Comparison of ENCODE assay signal across 8 mouse cellular contexts in the genomic region with DNA sequence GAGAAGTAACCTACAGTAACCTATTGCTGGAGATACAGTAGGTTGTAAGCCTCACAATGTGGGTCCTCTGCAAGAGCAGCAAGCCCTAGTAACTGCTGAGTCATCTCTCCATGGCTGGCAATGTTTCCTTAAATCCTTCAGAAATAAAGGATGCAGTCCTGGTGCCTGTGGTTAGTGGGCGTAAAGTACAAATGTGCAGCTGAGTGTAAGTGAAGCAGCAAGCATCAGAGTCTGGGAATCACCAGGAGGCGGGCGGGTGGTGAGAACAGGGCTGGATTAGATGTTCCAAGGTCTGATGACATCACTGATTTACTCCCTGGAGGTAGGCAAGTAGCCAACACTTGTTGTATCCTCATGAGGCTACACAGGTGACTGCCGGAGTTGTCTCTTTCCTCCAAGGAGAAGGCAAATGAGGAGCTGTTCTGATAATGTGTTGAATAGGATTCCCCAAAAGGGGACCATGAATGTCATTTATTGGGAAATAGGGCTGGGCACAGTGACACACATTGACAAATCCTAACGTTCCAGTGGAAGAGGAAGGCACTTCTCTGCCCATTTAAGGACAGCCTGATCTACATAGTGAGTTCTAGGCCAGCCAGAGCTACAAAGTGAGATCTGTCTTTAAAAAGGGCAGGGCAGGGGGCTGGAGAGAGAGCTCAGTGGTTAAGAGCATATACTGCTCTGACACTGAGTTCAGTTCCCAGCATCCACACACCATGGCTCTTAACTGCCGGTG. TPM values are rescaled to one million over a fixed set of nuclear protein-coding genes. Genes with fewer than 3 reads are reported as not detected.
DNase-seq lines count a peak whose midpoint lies in the region; ATAC-seq and TF ChIP-seq lines count a peak whose summit lies in the region.

No protein-coding gene starts in this region.

- TF ChIP-seq EP300 in lung, postnatal 0 days (IDR thresholded peaks at IDR 0.05) = no peak

- WGBS in lung, postnatal 0 days = 73% methylated on average over 6 of the region's 6 CpGs

- H3K36me3 ChIP-seq in lung, postnatal 0 days (ENCODE audit: insufficient read depth, low read length) = no peaks in the 10 kb centered on the region

- DNase-seq in lung, postnatal 0 days (ENCODE audit: low spot score) = peak; percentile 24
- DNase-seq in lung, postnatal 14 days = no peak
- DNase-seq in adrenal gland, postnatal 25 days = peak; percentile 30
- peak; percentile 40 for DNase-seq in lung, postnatal 36 days
- DNase-seq in thymus, postnatal 4 days = no peak
- DNase-seq in liver = no peak

- no peaks in the 10 kb centered on the region for H3K27me3 ChIP-seq in lung, postnatal 0 days (replicated peaks; ENCODE audit: insufficient read depth, low read length)

- no peak overlapping the region for H3K4me3 ChIP-seq in lung, postnatal 0 days (ENCODE audit: low read depth, low read length)

- H3K4me1 ChIP-seq in lung, postnatal 0 days (ENCODE audit: insufficient read depth, low read depth, low read length) = no peaks in the 10 kb centered on the region

- H3K9me3 ChIP-seq in lung, postnatal 0 days (ENCODE audit: low read length) = no peaks in the 10 kb centered on the region

- no peak for TF ChIP-seq CTCF in lung, postnatal 0 days (IDR thresholded peaks at IDR 0.05)

- H3K4me2 ChIP-seq in lung, postnatal 0 days (replicated peaks; ENCODE audit: low read depth, low read length) = no peak overlapping the region

- no peak overlapping the region for H3K9ac ChIP-seq in lung, postnatal 0 days (replicated peaks; ENCODE audit: low read depth)

- no peak overlapping the region for H3K27ac ChIP-seq in lung, postnatal 0 days (ENCODE audit: low read length)

- ATAC-seq in lung, postnatal 0 days = peak; percentile 46; the same call in 1 of the 2 replicates
- ATAC-seq in granulocyte monocyte progenitor cell, adult 5-6 weeks (replicated peaks; ENCODE audit: poor library complexity, severe bottlenecking) = peak; percentile 63
- ATAC-seq in erythroid progenitor cell, adult 5-6 weeks (replicated peaks; ENCODE audit: low FRiP score, poor library complexity, severe bottlenecking) = no peak

RNA-seq across cellular contexts. Expression of a gene that starts 27.7 kb away (rescaled TPM):
- polyA plus RNA-seq in lung, postnatal 0 days (2015; fragmentation: Nextera tagmentation; extraction: Ambion mirVana) = 10.6 and 10.7 TPM in 2 replicates
- 28.8 and 31.4 TPM in 2 replicates for total RNA-seq in adrenal gland, postnatal 25 days (2021)
- 9.5 and 11.4 TPM in 2 replicates for total RNA-seq in granulocyte monocyte progenitor cell, adult 5-6 weeks (2014; fragmentation: Nextera tagmentation)
- total RNA-seq in granulocyte monocyte progenitor cell, adult 5-6 weeks (2017) = 8.7 and 17.9 TPM in 2 replicates
- total RNA-seq in erythroid progenitor cell, adult 5-6 weeks (2015; ENCODE audit: low replicate concordance) = 1.8 and 3.8 TPM in 2 replicates
- 1.0 and 2.2 TPM in 2 replicates for total RNA-seq in erythroid progenitor cell, adult 5-6 weeks (2017; ENCODE audit: low replicate concordance)

RNA-seq across cellular contexts. Expression of a gene that starts 60.0 kb away (rescaled TPM):
- polyA plus RNA-seq in lung, postnatal 0 days (2015; fragmentation: Nextera tagmentation; extraction: Ambion mirVana) = 20.3 and 23.7 TPM in 2 replicates
- 148 and 181 TPM in 2 replicates for total RNA-seq in adrenal gland, postnatal 25 days (2021)
- 8.0 and 9.8 TPM in 2 replicates for total RNA-seq in granulocyte monocyte progenitor cell, adult 5-6 weeks (2014; fragmentation: Nextera tagmentation)
- total RNA-seq in granulocyte monocyte progenitor cell, adult 5-6 weeks (2017) = 5.6 and 7.0 TPM in 2 replicates
- total RNA-seq in erythroid progenitor cell, adult 5-6 weeks (2015; ENCODE audit: low replicate concordance) = 1.4 and 2.9 TPM in 2 replicates
- total RNA-seq in erythroid progenitor cell, adult 5-6 weeks (2017; ENCODE audit: low replicate concordance) = 0.38 and 2.2 TPM in 2 replicates

Comparison
In these comparisons a context has a peak if more than half of its experiments do, and no peak if none do; other contexts are left out.
1. DNase-seq: peak in lung, postnatal 0 days (single experiment), adrenal gland, postnatal 25 days (single experiment) and lung, postnatal 36 days (single experiment); none in lung, postnatal 14 days (single experiment), thymus, postnatal 4 days (single experiment) and liver (single experiment).
2. RNA of a gene that starts 60.0 kb away (total RNA-seq): 148 to 181 TPM in adrenal gland, postnatal 25 days; 5.6 to 9.8 TPM in granulocyte monocyte progenitor cell, adult 5-6 weeks and 0.38 to 2.9 TPM in erythroid progenitor cell, adult 5-6 weeks; every median in the first group is over 10 times any median in the second.